Mouse (Mus musculus): ENCODE measurements around the gene Asl. TPM values are rescaled to one million over a fixed set of nuclear protein-coding genes. Genes with fewer than 3 reads are reported as not detected.
"Not testable (repeated sequence)": the region's sequence is repeated elsewhere in the genome, so short reads cannot be mapped to it uniquely, and the experiment has no call there.

Asl gene
- polyA plus RNA-seq, 1 experiment from 2014 or later, result 26.5 TPM

- not testable (repeated sequence) for H3K4me1 ChIP-seq (replicated peaks; ENCODE audit: control insufficient read depth, insufficient read depth, low read length); H3K4me3 ChIP-seq (replicated peaks; ENCODE audit: low read length); ATAC-seq; H3K9ac ChIP-seq (replicated peaks; ENCODE audit: low read depth, low read length); H3K27ac ChIP-seq (ENCODE audit: low read length); H3K9me3 ChIP-seq (ENCODE audit: control insufficient read depth, low read length); H3K27me3 ChIP-seq (replicated peaks; ENCODE audit: control insufficient read depth, insufficient read depth, low read length); H3K4me2 ChIP-seq (ENCODE audit: low read length); H3K36me3 ChIP-seq (ENCODE audit: control insufficient read depth, insufficient read depth)
- WGBS, result 53% methylated on average over 2 of the region's 2 CpGs
Measured at GRCm38 (mm10) chr5:130036300-130036699, 7.3 kb upstream of the Asl start.

- ATAC-seq, result no peak
- Histone ChIP-seq H3K4me3 (replicated peaks; ENCODE audit: low read length) (no peak overlapping the region), H3K27me3 (replicated peaks; ENCODE audit: control insufficient read depth, insufficient read depth, low read length) (no peaks in the 10 kb centered on the region), H3K27ac (ENCODE audit: low read length) (no peak overlapping the region), H3K4me2 (ENCODE audit: low read length) (no peak overlapping the region), H3K36me3 (ENCODE audit: control insufficient read depth, insufficient read depth) (0 out of 2 replicates have a peak, but pooled peaks cover 2% of the 10 kb centered on the region), H3K9me3 (ENCODE audit: control insufficient read depth, low read length) (no peaks in the 10 kb centered on the region), H3K4me1 (replicated peaks; ENCODE audit: control insufficient read depth, insufficient read depth, low read length) (peaks cover 9% of the 10 kb centered on the region), H3K9ac (replicated peaks; ENCODE audit: low read depth, low read length) (no peak overlapping the region)
- WGBS, result 88% methylated on average over 2 of the region's 2 CpGs
Measured at GRCm38 (mm10) chr5:130033869-130034268, 4.8 kb upstream of the Asl start.

GRCm38 (mm10) chr5:130031410-130032390, 2.7 kb upstream of the Asl start:
- no peak for ATAC-seq
- Histone ChIP-seq H3K27ac (ENCODE audit: low read length) (no peak overlapping the region), H3K4me3 (replicated peaks; ENCODE audit: low read length) (no peak overlapping the region), H3K4me1 (replicated peaks; ENCODE audit: control insufficient read depth, insufficient read depth, low read length) (peaks cover 9% of the 10 kb centered on the region), H3K9ac (replicated peaks; ENCODE audit: low read depth, low read length) (no peak overlapping the region), H3K9me3 (ENCODE audit: control insufficient read depth, low read length) (no peaks in the 10 kb centered on the region), H3K27me3 (replicated peaks; ENCODE audit: control insufficient read depth, insufficient read depth, low read length) (no peaks in the 10 kb centered on the region), H3K4me2 (ENCODE audit: low read length) (no peak overlapping the region), H3K36me3 (ENCODE audit: control insufficient read depth, insufficient read depth) (no peaks in the 10 kb centered on the region)
- 94% methylated on average over 19 of the region's 19 CpGs for WGBS

- no peak overlapping the region for H3K27ac ChIP-seq (ENCODE audit: low read length)
- H3K4me1 ChIP-seq (replicated peaks; ENCODE audit: control insufficient read depth, insufficient read depth, low read length), result peaks cover 11% of the 10 kb centered on the region
- H3K9ac ChIP-seq (replicated peaks; ENCODE audit: low read depth, low read length), result no peak overlapping the region
- H3K9me3 ChIP-seq (ENCODE audit: control insufficient read depth, low read length), result no peaks in the 10 kb centered on the region
- H3K4me2 ChIP-seq (ENCODE audit: low read length), result no peak overlapping the region
- WGBS, result 85% methylated on average over 7 of the region's 7 CpGs
- H3K27me3 ChIP-seq (replicated peaks; ENCODE audit: control insufficient read depth, insufficient read depth, low read length), result no peaks in the 10 kb centered on the region
- H3K36me3 ChIP-seq (ENCODE audit: control insufficient read depth, insufficient read depth), result no peaks in the 10 kb centered on the region
- no peak overlapping the region for H3K4me3 ChIP-seq (replicated peaks; ENCODE audit: low read length)
- ATAC-seq, result no peak
Measured at GRCm38 (mm10) chr5:130027696-130028095, 1.4 kb downstream of the Asl start.

- no peak overlapping the region for H3K4me2 ChIP-seq (ENCODE audit: low read length)
- no peaks in the 10 kb centered on the region for H3K9me3 ChIP-seq (ENCODE audit: control insufficient read depth, low read length)
- WGBS, result 73% methylated on average over 5 of the region's 5 CpGs
- H3K9ac ChIP-seq (replicated peaks; ENCODE audit: low read depth, low read length), result no peak overlapping the region
- no peak overlapping the region for H3K27ac ChIP-seq (ENCODE audit: low read length)
- peaks cover 11% of the 10 kb centered on the region for H3K4me1 ChIP-seq (replicated peaks; ENCODE audit: control insufficient read depth, insufficient read depth, low read length)
- H3K36me3 ChIP-seq (ENCODE audit: control insufficient read depth, insufficient read depth), result no peaks in the 10 kb centered on the region
- no peak for ATAC-seq
- H3K27me3 ChIP-seq (replicated peaks; ENCODE audit: control insufficient read depth, insufficient read depth, low read length), result no peaks in the 10 kb centered on the region
- no peak overlapping the region for H3K4me3 ChIP-seq (replicated peaks; ENCODE audit: low read length)
Measured at GRCm38 (mm10) chr5:130027134-130027533, 1.9 kb downstream of the Asl start.

- Histone ChIP-seq H3K4me2 (ENCODE audit: low read length) (peak overlapping the region; percentile 97), H3K27ac (ENCODE audit: low read length) (peak overlapping the region; percentile 56), H3K36me3 (ENCODE audit: control insufficient read depth, insufficient read depth) (no peaks in the 10 kb centered on the region), H3K4me3 (replicated peaks; ENCODE audit: low read length) (peak overlapping the region; percentile 52), H3K9ac (replicated peaks; ENCODE audit: low read depth, low read length) (peak overlapping the region; percentile 69), H3K4me1 (replicated peaks; ENCODE audit: control insufficient read depth, insufficient read depth, low read length) (peaks cover 4% of the 10 kb centered on the region; the same call in 1 of the 2 replicates), H3K27me3 (replicated peaks; ENCODE audit: control insufficient read depth, insufficient read depth, low read length) (no peaks in the 10 kb centered on the region), H3K9me3 (ENCODE audit: control insufficient read depth, low read length) (no peaks in the 10 kb centered on the region)
- WGBS, result 0% methylated on average over 32 of the region's 32 CpGs
- ATAC-seq, result peak; percentile 92
Measured at GRCm38 (mm10) chr5:130023767-130024539, 5.1 kb downstream of the Asl start.

- 41% methylated on average over 12 of the region's 12 CpGs for WGBS
- no peaks in the 10 kb centered on the region for H3K27me3 ChIP-seq (replicated peaks; ENCODE audit: control insufficient read depth, insufficient read depth, low read length)
- peak overlapping the region; percentile 52 for H3K4me3 ChIP-seq (replicated peaks; ENCODE audit: low read length)
- peaks cover 4% of the 10 kb centered on the region; the same call in 1 of the 2 replicates for H3K4me1 ChIP-seq (replicated peaks; ENCODE audit: control insufficient read depth, insufficient read depth, low read length)
- peak overlapping the region; percentile 97 for H3K4me2 ChIP-seq (ENCODE audit: low read length)
- no peak overlapping the region for H3K27ac ChIP-seq (ENCODE audit: low read length)
- no peak overlapping the region for H3K9ac ChIP-seq (replicated peaks; ENCODE audit: low read depth, low read length)
- ATAC-seq, result no peak
- no peaks in the 10 kb centered on the region for H3K36me3 ChIP-seq (ENCODE audit: control insufficient read depth, insufficient read depth)
- H3K9me3 ChIP-seq (ENCODE audit: control insufficient read depth, low read length), result no peaks in the 10 kb centered on the region
Measured at GRCm38 (mm10) chr5:130023067-130023766, 5.8 kb downstream of the Asl start.

- Histone ChIP-seq H3K4me1 (replicated peaks; ENCODE audit: control insufficient read depth, insufficient read depth, low read length) (peaks cover 4% of the 10 kb centered on the region; the same call in 1 of the 2 replicates), H3K4me3 (replicated peaks; ENCODE audit: low read length) (no peak overlapping the region), H3K9me3 (ENCODE audit: control insufficient read depth, low read length) (no peaks in the 10 kb centered on the region), H3K9ac (replicated peaks; ENCODE audit: low read depth, low read length) (no peak overlapping the region), H3K27me3 (replicated peaks; ENCODE audit: control insufficient read depth, insufficient read depth, low read length) (no peaks in the 10 kb centered on the region), H3K36me3 (ENCODE audit: control insufficient read depth, insufficient read depth) (peaks cover 2% of the 10 kb centered on the region; the same call in 1 of the 2 replicates), H3K27ac (ENCODE audit: low read length) (no peak overlapping the region), H3K4me2 (ENCODE audit: low read length) (no peak overlapping the region)
- ATAC-seq, result no peak
- WGBS, result 75% methylated on average over 7 of the region's 7 CpGs
Measured at GRCm38 (mm10) chr5:130022366-130022765, 6.7 kb downstream of the Asl start.

All from forebrain, embryonic 16.5 days (tissue).